Mouse (Mus musculus) forebrain, embryonic 11.5 days (tissue): Measurements from ENCODE around the gene Rufy3. TPM values are rescaled to one million over a fixed set of nuclear protein-coding genes. Genes with fewer than 3 reads are reported as not detected.

Experiments
- ATAC-seq: fragments of 200-750 bp; cut with Nextera tagmentation; replicated peaks from 2 replicates; pipeline ENCODE4 v1.8.0; 2017; ENCODE audit warnings: moderate TSS enrichment; ENCODE audit not compliant: low FRiP score
- DNase-seq: peaks from one replicate; pipeline ENCODE4 v3.0.0-alpha.2; 2017; ENCODE audit warnings: low spot score
- H3K27ac ChIP-seq: fragments of 300-500 bp; sonication (generic); 2 replicates; pipeline ENCODE4 v1.5.1; 2014; ENCODE audit warnings: low read depth, low read length
- H3K27me3 ChIP-seq: fragments of 300-500 bp; sonication (generic); 2 replicates; pipeline ENCODE4 v1.6.1; 2014; ENCODE audit warnings: mild to moderate bottlenecking, low read length, mixed read lengths; ENCODE audit not compliant: control insufficient read depth, insufficient read depth
- H3K36me3 ChIP-seq: fragments of 300-500 bp; sonication (generic); 2 replicates; pipeline ENCODE4 v1.6.1; 2014; ENCODE audit warnings: mild to moderate bottlenecking, low read length, moderate library complexity, mixed read lengths; ENCODE audit not compliant: control insufficient read depth, insufficient read depth
- H3K4me1 ChIP-seq: fragments of 300-500 bp; sonication (generic); replicated peaks from 2 replicates; pipeline ENCODE4 v1.6.1; 2014; ENCODE audit warnings: low read length, mixed read lengths; ENCODE audit not compliant: control insufficient read depth, insufficient read depth
- H3K4me2 ChIP-seq: fragments of 300-500 bp; sonication (generic); 2 replicates; pipeline ENCODE4 v1.6.1; 2014; ENCODE audit warnings: low read depth, mild to moderate bottlenecking, low read length, moderate library complexity, mixed read lengths; ENCODE audit not compliant: severe bottlenecking
- H3K4me3 ChIP-seq: fragments of 300-500 bp; sonication (generic); 2 replicates; pipeline ENCODE4 v1.5.1; 2014; ENCODE audit warnings: low read depth, low read length
- H3K9ac ChIP-seq: fragments of 300-500 bp; sonication (generic); 2 replicates; pipeline ENCODE4 v1.6.1; 2014; ENCODE audit warnings: low read length
- H3K9me3 ChIP-seq: fragments of 300-500 bp; sonication (generic); 2 replicates; pipeline ENCODE4 v1.6.1; 2016; ENCODE audit warnings: low read length, mixed read lengths; ENCODE audit not compliant: control insufficient read depth
- WGBS: fragments of 180-500 bp; shearing (Covaris S2); extraction: QIAGEN DNeasy Blood & Tissue Kit; methylation state at CpG from one replicate; pipeline ENCODE4 v1.1.7; 2014; 5-methylcytosine and 5-hydroxymethylcytosine counted together
- polyA plus RNA-seq: library from polyadenylated mRNA; unstranded; fragments of >200 nt; fragmentation: Nextera tagmentation; extraction: Ambion mirVana; gene quantifications from 2 replicates; pipeline ENCODE4 v1.2.1, GENCODE M21; 2014

The Rufy3 gene
- polyA plus RNA-seq, 1 experiment from 2014 or later = 96.9 TPM

DNA sequence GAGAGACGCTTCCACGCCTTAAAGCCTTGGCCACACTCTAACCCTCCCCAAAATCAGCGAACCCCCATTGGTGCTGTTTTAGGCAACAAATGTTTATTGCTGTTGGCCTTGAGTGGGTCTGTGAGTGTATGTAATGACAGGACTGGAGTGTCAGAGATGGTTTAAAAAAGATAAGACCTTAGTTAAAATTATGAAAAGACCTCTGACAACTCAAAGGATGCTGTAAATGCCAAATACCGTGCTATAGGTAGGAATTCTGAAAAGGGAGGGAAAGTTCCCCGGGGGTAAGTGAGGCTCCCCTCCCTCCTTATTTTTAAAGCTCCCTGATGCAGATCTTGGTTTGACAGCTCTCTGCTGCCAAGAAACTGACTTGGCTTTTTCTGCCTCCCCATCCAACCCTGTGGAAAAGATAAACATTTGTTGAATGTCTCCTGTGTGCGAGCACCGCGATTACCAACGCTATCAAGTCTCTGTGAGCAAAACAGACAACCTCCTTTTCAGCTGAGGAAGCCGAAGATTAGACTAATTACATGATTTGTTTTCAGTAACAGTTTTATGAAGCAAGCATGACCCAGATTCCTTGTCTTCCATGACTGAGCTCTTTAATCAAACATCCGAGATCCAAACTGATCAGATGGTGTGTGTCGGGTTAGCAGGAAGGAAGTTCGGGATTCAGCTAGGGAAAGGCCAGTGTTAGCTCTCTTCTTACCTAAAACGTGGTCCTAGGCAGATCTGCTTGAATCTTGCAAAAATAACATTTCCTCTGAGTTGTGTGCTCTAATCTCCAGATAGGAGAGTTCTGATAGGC, 1.4 kb downstream of the Rufy3 start:
- DNase-seq (peak; percentile 34), ATAC-seq (no peak)
- no peak overlapping the region; the same call in 1 of the 2 replicates for H3K27ac ChIP-seq
- peak overlapping the region; percentile 67 for H3K4me2 ChIP-seq
- H3K4me3 ChIP-seq = peak overlapping the region; percentile 87
- no peaks in the 10 kb centered on the region for H3K27me3 ChIP-seq
- H3K9me3 ChIP-seq = no peaks in the 10 kb centered on the region
- H3K36me3 ChIP-seq = no peaks in the 10 kb centered on the region
- no peaks in the 10 kb centered on the region for H3K4me1 ChIP-seq
- WGBS = 15% methylated on average over 14 of the region's 14 CpGs
- peak overlapping the region; percentile 91 for H3K9ac ChIP-seq

DNA sequence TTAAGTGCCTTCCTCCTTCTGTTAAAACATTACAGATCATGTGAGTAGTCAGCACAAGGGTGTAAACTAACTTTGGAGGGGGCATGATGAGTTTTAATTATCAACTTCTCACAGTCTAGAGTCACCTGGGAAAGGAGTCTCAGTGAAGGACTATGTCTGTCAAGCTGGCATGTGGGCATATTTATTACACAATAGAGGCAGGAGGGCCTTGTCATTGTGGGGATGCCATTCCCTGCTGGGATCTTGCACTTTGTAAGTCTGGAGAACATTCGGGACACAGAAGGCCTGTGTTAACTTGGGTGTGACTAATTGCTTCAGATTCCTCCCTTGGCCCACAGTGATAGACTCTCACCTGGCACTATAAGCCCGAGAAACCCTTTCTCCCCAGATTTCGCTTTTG, 4.7 kb downstream of the Rufy3 start:
- peak; percentile 2 for DNase-seq
- Histone ChIP-seq H3K4me2 (no peak overlapping the region), H3K36me3 (no peaks in the 10 kb centered on the region), H3K27me3 (no peaks in the 10 kb centered on the region), H3K9me3 (no peaks in the 10 kb centered on the region), H3K9ac (no peak overlapping the region), H3K27ac (no peak overlapping the region), H3K4me1 (no peaks in the 10 kb centered on the region), H3K4me3 (no peak overlapping the region)
- WGBS = 73% methylated on average over 3 of the region's 3 CpGs
- no peak for ATAC-seq

GRCm38 (mm10) chr5:88574829-88575228, 10.0 kb downstream of the Rufy3 start:
- no peak overlapping the region for H3K4me3 ChIP-seq
- no peak overlapping the region for H3K4me2 ChIP-seq
- H3K4me1 ChIP-seq = no peaks in the 10 kb centered on the region
- H3K36me3 ChIP-seq = no peaks in the 10 kb centered on the region
- no peaks in the 10 kb centered on the region for H3K27me3 ChIP-seq
- DNase-seq = no peak
- no peak for ATAC-seq
- no peak overlapping the region for H3K27ac ChIP-seq
- H3K9me3 ChIP-seq = no peaks in the 10 kb centered on the region
- H3K9ac ChIP-seq = no peak overlapping the region
- 97% methylated on average over 3 of the region's 3 CpGs for WGBS

- no peak for ATAC-seq
- no peak overlapping the region for H3K9ac ChIP-seq
- H3K9me3 ChIP-seq = no peaks in the 10 kb centered on the region
- no peak overlapping the region for H3K27ac ChIP-seq
- no peaks in the 10 kb centered on the region for H3K4me1 ChIP-seq
- no peaks in the 10 kb centered on the region for H3K27me3 ChIP-seq
- no peak overlapping the region for H3K4me3 ChIP-seq
- peak; percentile 7 for DNase-seq
- H3K36me3 ChIP-seq = no peaks in the 10 kb centered on the region
- WGBS = 82% methylated on average over 3 of the region's 3 CpGs
- H3K4me2 ChIP-seq = no peak overlapping the region
Observed at GRCm38 (mm10) chr5:88575506-88576338, 10.9 kb downstream of the Rufy3 start.

DNA sequence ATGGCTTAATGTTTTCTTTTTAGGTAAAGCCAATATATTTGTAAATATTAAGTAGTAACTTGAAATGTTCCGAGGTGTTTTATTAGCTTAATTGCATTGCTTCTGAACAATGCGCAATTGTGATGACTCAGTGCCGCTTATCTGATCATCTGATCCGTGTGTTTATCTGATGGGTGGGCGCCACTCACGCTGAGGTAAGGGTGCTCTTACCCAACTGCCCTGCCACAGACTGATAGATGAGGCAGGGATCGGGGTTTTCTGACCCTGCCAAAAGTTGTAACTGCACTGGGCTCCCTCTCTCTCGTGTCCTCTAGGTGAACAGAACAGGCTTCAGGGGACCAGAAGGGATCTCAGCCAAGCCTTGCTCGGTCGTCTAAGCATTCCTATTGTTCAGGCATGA, 15.8 kb downstream of the Rufy3 start:
- no peak for DNase-seq
- Histone ChIP-seq H3K27me3 (no peaks in the 10 kb centered on the region), H3K9ac (no peak overlapping the region), H3K4me1 (peaks cover 4% of the 10 kb centered on the region), H3K36me3 (no peaks in the 10 kb centered on the region), H3K27ac (no peak overlapping the region), H3K9me3 (no peaks in the 10 kb centered on the region), H3K4me2 (no peak overlapping the region), H3K4me3 (no peak overlapping the region)
- WGBS = 83% methylated on average over 10 of the region's 10 CpGs
- ATAC-seq = no peak

- H3K27ac ChIP-seq = no peak overlapping the region
- H3K9me3 ChIP-seq = no peaks in the 10 kb centered on the region
- no peak overlapping the region for H3K4me2 ChIP-seq
- DNase-seq (no peak), ATAC-seq (no peak)
- H3K4me1 ChIP-seq = peaks cover 10% of the 10 kb centered on the region
- H3K27me3 ChIP-seq = no peaks in the 10 kb centered on the region
- H3K36me3 ChIP-seq = no peaks in the 10 kb centered on the region
- no peak overlapping the region for H3K4me3 ChIP-seq
- WGBS = 95% methylated on average over 6 of the region's 6 CpGs
- H3K9ac ChIP-seq = no peak overlapping the region
Observed at GRCm38 (mm10) chr5:88581343-88581742, 16.5 kb downstream of the Rufy3 start.

DNA sequence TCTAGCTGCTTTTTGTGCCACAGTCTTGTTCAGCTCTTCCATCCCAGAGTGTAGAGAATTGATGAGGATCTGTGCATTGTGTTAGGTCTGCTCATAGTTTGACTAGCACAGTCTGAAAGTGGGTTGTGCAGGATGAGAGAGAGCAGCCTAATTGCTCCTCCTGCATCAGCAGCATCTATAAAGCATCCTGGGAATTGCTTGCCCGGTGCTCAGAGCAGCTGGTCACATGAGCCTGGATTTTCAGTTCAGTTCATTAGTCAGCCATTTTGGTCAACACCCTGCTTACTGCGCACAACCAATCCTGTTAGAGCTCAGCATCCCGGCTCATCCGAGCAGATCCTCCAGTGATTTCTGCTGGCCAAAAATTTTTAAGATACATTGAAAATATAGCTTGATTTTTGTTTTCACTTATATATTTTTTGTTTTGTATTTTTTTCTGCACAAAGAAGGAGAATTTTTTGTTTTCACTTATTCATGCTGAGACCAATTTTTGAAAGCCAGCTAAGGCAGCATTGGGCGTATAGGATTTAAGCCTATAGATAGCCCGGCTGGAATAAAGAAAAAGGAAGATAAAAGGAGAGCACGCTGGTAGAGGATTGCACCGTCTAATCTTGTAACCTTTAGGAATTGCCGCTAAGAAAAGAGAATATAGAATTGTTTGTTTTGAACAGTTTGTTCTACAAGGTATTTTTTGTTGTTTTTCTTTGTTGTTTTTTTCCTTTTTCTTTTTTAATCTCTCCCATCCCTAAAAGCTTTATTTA, 18.6 kb downstream of the Rufy3 start:
- peak overlapping the region; percentile 59 for H3K27ac ChIP-seq
- no peaks in the 10 kb centered on the region for H3K9me3 ChIP-seq
- ATAC-seq = peak; percentile 95
- no peaks in the 10 kb centered on the region for H3K36me3 ChIP-seq
- H3K9ac ChIP-seq = peak overlapping the region; percentile 46
- 27% methylated on average over 9 of the region's 9 CpGs for WGBS
- peak; percentile 75 for DNase-seq
- H3K27me3 ChIP-seq = no peaks in the 10 kb centered on the region
- H3K4me3 ChIP-seq = peak overlapping the region; percentile 34
- peaks cover 19% of the 10 kb centered on the region for H3K4me1 ChIP-seq
- H3K4me2 ChIP-seq = peak overlapping the region; percentile 52

DNA sequence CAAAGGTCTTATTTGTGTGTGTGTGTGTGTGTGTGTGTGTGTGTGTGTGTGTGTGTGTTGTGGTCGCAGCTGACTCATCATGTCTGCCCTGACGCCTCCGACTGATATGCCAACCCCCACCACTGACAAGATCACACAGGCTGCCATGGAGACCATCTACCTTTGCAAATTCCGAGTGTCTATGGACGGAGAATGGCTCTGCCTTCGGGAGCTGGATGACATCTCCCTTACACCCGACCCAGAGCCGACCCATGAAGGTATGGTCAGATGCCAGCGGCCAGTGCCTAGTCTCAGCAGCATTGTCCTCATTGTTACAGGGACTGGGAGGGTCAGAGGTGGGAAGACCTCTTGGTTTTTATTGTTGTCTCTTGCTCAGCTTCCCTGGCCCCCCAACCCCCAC, 19.2 kb downstream of the Rufy3 start:
- Histone ChIP-seq H3K9ac (peak overlapping the region; percentile 46), H3K27ac (no peak overlapping the region; the same call in 1 of the 2 replicates), H3K4me2 (peak overlapping the region; percentile 52), H3K27me3 (no peaks in the 10 kb centered on the region), H3K4me3 (peak overlapping the region; percentile 34), H3K9me3 (no peaks in the 10 kb centered on the region), H3K36me3 (no peaks in the 10 kb centered on the region), H3K4me1 (peaks cover 19% of the 10 kb centered on the region)
- ATAC-seq = peak; percentile 55
- peak; percentile 56 for DNase-seq
- WGBS = 33% methylated on average over 9 of the region's 9 CpGs
